Mouse (Mus musculus) adrenal gland (tissue): ENCODE results near the gene Robo1.

Source experiments
- intact Hi-C: fragments of 180-260 bp; cut with DNase I; formaldehyde crosslinking; loops from one replicate; pipeline ENCODE4 v1.15.1; 2025

Robo1 gene

DNA sequence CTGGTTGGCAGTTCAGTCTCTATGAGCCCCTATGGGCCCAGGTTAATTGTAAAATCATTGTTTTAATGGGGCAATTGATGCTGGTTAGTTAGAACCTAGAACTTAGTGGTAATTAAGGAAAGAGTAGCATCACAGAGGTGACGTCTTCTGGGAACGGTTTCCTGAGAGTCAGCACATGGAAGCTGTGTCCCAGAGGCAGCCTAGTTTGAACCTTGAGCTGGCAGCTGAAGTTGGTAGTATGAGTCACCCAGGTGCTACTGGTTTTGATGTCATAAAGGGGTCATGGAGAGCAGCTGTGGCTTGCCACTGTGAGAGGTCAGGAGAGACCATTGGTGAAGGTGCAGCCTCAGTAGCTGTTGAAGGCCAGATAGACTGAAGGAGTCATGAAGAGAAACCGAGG, 763.9 kb downstream of the Robo1 start:
- intact Hi-C loops = no loop called here

DNA sequence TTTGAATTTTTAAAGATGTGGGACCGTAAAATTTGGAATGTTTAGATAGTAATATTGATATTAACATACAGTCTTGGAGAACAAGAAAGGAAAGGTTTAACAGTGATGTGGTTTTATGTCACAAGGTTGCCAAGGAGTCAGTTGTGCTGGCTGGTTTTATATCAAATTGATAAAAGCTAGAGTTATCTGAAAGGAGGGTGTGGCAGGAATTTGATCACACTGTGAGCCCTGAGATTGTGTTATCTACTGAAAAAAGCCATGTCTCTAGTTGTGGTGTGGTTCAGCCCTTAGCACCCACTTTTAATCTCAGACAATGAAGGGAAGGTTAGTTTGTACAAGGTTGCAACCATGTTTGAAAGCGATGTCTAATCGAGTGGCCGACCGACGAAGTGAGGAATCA, 764.8 kb downstream of the Robo1 start:
- intact Hi-C loops = no loop called here

DNA sequence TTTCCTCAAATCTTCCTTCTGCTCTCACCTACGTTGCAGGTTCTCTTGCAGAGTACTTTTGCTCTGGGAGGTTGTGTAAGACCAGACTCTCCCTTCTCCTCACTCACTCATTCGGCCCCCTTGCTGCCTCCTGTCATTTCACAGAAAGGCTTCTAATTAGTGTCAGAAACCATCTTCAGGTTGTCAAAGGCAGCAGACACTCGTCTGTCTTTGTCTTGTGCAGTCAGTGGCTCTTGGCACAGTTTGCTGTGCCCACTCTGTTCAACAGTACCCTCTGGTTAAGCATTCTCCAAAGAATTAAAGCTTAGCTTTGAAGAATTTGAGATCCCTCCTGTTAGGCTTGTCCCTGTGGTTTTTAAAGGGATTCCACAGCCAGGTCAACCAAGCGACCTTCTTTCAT, 774.3 kb downstream of the Robo1 start:
- intact Hi-C loops = no loop called here

DNA sequence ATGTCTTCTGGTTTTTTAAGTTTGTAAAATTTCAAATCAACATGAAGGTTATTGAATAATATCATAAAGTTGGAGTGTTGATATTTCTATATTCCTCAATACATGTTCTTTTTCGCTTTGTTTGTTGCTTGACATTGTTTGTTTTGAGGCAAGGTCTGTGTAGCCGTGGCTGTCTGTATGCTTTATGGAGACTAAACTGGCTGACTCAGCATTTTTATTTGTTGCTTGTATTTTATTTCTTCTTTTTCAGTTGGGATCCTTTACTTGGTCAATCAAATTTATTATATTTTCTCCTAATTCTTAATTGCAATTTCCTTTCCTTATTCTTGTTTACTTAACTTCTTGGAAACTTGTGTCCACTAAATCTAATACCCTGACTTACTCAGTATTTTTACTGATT, 775.0 kb downstream of the Robo1 start:
- intact Hi-C loops = no loop called here
